Mouse (Mus musculus): ENCODE measurements at regions not wholly inside any gene's neighbourhood (a gene's known extent, or its start where the extent isn't known, plus 50 kb on each side); places are given as distances from the start of the nearest gene placed in this dataset.

- TF ChIP-seq CTCF (IDR thresholded peaks at IDR 0.05) (no peak), EP300 (IDR thresholded peaks at IDR 0.05) (no peak)
Measured at GRCm38 (mm10) chr6:95013096-95013495, 103.9 kb upstream of the Kbtbd8 start.
